Mouse (Mus musculus) stomach, postnatal 0 days (tissue): ENCODE results near the gene Rpl32.

Experiments
- CTCF ChIP-seq: IDR thresholded peaks from 2 replicates; pipeline ENCODE4 v1.5.1; 2016; ENCODE audit warnings: antibody characterized with exemption, low read depth, mild to moderate bottlenecking, moderate library complexity
- EP300 ChIP-seq: optimal IDR thresholded peaks from 2 replicates; pipeline ENCODE3; 2016; ENCODE audit warnings: antibody characterized with exemption

DNA sequence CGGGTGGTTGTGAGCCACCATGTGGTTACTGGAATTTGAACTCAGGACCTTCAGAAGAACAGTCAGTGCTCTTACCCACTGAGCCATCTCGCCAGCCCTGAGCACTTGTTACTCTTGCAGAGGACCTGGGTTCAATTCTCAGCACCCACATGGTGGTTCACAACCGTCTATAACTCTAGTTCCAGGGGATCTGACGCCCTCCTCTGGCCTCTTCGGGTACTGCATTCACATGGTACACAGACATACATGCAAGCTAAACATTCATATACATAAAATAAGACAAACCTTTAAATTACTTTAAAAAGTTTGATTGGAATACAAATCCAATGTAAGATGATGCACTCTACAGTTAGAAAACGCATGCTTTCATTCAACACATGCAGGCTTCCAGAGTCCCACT is 36.3 kb downstream of the Rpl32 start:
- TF ChIP-seq CTCF (0 out of 2 replicates have a peak, but pooled peaks have one; percentile 11), EP300 (no peak)
